Mouse (Mus musculus): Measurements from ENCODE around the gene Tnip3. TPM values are rescaled to one million over a fixed set of nuclear protein-coding genes. Genes with fewer than 3 reads are reported as not detected.
A peak's percentile ranks its signal among the peaks of the same experiment; 100 is the strongest.

Gene Tnip3
- 1,000 to 10,000 TPM in 16 of 26 experiments, 100 to 1,000 TPM in 8, 10 to 100 TPM in 2; 29.2 to 2,781 (median 1,347) TPM for total RNA-seq (2018; cell fraction: chromatin; rRNA removed)
- 100 to 1,000 TPM in 18 of 26 experiments, 10 to 100 TPM in 8; 11.7 to 899 (median 152) TPM for total RNA-seq (2018; cell fraction: cytosol; rRNA removed)
- 1,000 to 10,000 TPM in 16 of 26 experiments, 100 to 1,000 TPM in 8, 10 to 100 TPM in 2; 30.6 to 5,458 (median 1,134) TPM for total RNA-seq (2018; cell fraction: nucleus; rRNA removed)
- polyA plus RNA-seq (2018) = 20.5 to 49.5 TPM (median 24.0 TPM) in 3 replicates

DNA sequence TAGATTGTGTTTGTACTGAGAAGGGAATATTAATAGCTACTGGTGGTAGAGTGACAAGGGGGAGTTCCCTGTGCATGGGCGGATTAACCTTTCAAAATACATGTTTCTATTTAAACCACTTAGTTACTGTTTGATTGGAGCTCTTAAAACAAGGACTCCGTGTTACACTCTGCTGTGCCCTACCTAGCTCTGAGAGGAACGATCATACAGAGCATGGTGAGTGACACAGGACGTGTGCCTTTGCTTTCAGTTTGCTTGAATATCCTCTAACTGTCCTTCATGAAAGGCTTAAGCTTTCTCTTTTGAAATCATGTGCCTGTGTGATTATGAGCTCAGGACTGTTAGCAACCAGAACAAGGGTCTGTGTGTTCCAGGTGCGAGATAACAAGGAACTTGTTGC is at the start of gene Tnip3:
Gene Tnip3 (plus strand): TSS at position 122 of the 400 bp plus-strand sequence.
- no peaks in the 10 kb centered on the region for H3K79me2 ChIP-seq (ENCODE audit: inconsistent target)
- no peak within 1 kb of the TSS for H3K4me3 ChIP-seq (ENCODE audit: inconsistent target)
- no peak within 1 kb of the TSS for H3K27ac ChIP-seq
- H3K36me3 ChIP-seq (ENCODE audit: inconsistent target) = no peaks in the 10 kb centered on the region
- 30% methylated on average over 5 of the region's 5 CpGs for WGBS (ENCODE audit: missing documents)

DNA sequence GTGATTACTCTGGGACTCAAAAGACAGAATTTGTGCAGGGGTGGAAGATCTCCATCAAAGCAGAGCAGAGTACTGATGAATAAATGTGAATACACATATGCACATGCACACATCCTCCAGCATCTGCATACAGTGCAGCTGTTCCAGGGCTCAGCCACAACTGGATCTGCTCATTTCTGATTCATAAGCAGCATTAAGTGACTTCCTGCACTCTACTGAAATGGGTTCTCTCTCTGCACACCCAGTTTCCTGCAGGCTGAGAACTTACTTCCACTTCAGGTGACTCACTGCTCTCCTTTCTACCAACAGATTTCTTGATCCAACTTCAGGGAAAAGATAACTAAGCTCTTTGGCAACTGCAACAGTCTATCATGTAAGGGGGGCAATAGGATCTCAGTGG is 26.3 kb upstream of the Tnip3 start:
- Histone ChIP-seq H3K79me2 (ENCODE audit: inconsistent target) (no peaks in the 10 kb centered on the region), H3K4me3 (ENCODE audit: inconsistent target) (no peak overlapping the region), H3K36me3 (ENCODE audit: inconsistent target) (no peaks in the 10 kb centered on the region), H3K27ac (no peak overlapping the region)

DNA sequence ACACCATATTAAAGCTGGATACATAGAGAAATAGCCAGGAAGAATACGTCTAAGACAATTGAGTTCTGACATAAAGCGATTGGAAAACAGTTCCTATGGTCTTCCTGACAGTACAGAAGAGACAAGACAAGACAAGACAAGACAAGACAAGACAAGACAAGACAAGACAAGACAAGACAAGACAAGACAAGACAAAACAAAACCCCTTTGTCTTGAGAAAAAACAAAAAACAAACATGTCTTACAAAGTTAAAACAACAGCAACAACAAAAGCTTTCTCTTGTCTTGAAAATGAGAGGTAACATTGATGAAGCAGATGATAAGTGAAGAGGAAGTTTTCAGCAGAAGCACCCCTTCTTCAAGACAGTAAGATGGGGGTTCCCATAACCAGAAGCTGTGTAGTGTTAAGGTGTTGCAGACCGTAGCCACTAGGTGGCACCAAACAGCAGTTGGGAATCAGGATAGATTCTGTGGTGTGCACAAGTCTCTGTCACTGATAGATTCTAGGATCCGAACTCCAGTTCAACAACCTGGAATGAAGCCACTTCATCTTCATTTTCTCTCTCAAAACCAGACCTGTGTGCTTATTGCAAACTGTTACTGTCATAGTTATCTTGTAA is 15.0 kb upstream of the Tnip3 start:
- Histone ChIP-seq H3K79me2 (ENCODE audit: inconsistent target) (no peaks in the 10 kb centered on the region), H3K27ac (no peak overlapping the region), H3K36me3 (ENCODE audit: inconsistent target) (no peaks in the 10 kb centered on the region), H3K4me3 (ENCODE audit: inconsistent target) (no peak overlapping the region)
- WGBS (ENCODE audit: missing documents) = 44% methylated on average over 4 of the region's 4 CpGs

DNA sequence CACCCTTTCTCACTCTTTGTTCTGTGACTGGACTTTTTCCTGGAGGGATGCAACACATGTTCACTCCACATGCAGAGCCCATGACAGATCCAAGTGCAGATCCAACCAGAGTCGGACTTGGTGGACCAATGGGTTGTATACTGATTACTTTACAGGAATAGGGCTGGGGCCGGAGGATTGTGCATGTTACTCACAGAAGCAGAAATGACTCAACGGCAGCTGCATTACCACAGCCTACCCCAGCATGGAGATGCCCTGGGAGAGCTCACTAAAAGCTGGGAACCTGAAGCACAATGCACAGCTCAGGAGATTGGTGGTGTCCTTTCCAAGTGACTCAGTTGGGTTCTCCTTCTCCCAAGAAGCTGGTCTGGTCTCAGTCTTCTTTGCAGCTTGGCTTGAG is 11.3 kb upstream of the Tnip3 start:
- no peak overlapping the region for H3K27ac ChIP-seq
- 84% methylated on average over 3 of the region's 3 CpGs for WGBS (ENCODE audit: missing documents)
- H3K4me3 ChIP-seq (ENCODE audit: inconsistent target) = no peak overlapping the region
- no peaks in the 10 kb centered on the region for H3K79me2 ChIP-seq (ENCODE audit: inconsistent target)
- H3K36me3 ChIP-seq (ENCODE audit: inconsistent target) = no peaks in the 10 kb centered on the region

DNA sequence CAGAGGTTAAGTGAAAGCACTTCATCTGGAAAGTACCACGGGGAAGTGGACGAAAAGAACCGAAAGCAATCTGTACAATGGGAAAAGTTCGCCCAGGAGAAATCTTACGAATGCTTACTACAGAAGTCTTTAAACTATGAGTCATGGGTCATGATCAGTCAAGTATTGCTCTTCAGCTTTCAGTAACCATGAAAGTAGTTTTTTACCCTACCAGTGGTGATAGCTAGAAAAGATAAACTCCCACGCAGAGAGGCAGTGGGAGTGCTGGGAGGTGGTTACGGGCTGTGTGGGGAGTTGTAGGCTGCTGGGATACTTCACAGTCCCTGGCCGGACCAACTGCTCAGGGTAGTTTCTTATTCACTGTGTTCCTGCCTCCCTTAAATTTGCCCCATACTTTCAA is 8.4 kb upstream of the Tnip3 start:
- Histone ChIP-seq H3K27ac (no peak overlapping the region), H3K4me3 (ENCODE audit: inconsistent target) (no peak overlapping the region), H3K79me2 (ENCODE audit: inconsistent target) (no peaks in the 10 kb centered on the region), H3K36me3 (ENCODE audit: inconsistent target) (no peaks in the 10 kb centered on the region)
- 92% methylated on average over 8 of the region's 8 CpGs for WGBS (ENCODE audit: missing documents)

DNA sequence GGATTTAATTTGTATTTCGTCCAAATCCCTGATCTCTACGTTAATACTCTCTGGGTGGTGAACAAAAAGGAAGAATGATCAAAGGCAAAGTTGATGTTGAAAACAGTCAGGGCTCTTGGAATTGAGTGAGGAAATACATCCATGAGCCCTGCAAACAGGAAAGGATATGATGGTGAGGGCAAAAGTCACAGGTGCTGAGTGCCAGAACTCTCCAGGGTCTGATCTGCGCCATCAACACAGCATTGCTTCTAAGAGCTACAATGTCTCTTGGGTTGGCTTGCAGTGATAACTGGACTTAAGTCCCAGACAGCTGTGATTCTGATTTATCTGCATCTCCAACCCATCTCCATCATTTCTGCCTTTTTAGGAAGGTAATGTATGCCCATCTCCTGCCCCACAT is 4.3 kb upstream of the Tnip3 start:
- Histone ChIP-seq H3K4me3 (ENCODE audit: inconsistent target) (no peak overlapping the region), H3K79me2 (ENCODE audit: inconsistent target) (no peaks in the 10 kb centered on the region), H3K36me3 (ENCODE audit: inconsistent target) (no peaks in the 10 kb centered on the region), H3K27ac (no peak overlapping the region)
- 93% methylated on average over 3 of the region's 3 CpGs for whole genome bisulfite sequencing (ENCODE audit: missing documents)

DNA sequence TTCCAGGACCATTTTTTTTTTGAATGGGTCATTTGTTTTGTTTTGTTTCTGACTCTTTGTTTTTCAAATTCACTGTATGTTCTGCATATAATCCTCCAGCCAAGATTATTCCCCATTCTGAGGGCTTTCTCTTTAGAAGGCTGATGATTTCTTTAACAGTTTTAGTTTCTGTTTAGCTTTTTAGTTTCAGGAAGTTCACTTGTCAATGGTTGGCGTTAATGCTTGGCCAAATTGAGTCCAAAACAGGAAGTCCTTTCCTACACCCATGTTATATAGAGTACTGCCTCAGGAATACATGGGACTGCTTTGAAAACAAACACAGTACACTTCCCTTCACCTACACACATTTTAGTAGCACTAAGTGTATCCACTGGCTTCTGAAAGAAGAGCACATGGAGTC is 2.8 kb downstream of the Tnip3 start:
- no peak overlapping the region for H3K4me3 ChIP-seq (ENCODE audit: inconsistent target)
- H3K36me3 ChIP-seq (ENCODE audit: inconsistent target) = no peaks in the 10 kb centered on the region
- WGBS (ENCODE audit: missing documents) = 0% methylated on average over 1 of the region's 1 CpGs
- peak overlapping the region; percentile 2; the same call in 1 of the 2 replicates for H3K27ac ChIP-seq
- no peaks in the 10 kb centered on the region for H3K79me2 ChIP-seq (ENCODE audit: inconsistent target)

DNA sequence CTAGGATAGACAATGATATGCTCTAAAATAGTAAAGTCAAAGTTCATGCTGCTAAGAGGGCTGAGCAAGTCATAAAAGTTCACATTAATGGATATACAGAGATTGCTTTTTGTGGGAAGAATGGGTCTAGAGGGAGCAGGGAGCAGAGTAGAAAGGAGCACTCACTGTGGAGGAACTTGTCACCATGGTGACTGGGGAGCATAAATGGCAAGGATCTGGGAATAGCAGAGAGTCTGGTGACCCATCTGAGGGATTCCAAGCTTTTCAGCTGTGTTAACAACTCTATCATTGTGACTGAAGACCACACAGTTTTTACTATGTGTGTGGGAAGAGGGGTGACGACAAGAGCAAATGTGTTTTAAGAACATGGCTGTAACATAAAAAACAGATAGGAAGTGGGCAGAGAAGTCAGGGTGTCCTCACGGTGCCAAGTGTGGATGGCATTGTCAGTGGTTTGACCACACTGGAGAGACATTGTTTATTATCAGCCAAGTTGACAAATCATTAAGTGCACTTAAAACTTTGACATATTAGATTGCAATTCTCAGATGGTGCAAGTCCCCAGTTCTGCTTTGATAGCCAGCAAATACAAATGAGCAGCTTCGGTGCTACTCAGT is 6.2 kb downstream of the Tnip3 start:
- no peak overlapping the region for H3K4me3 ChIP-seq (ENCODE audit: inconsistent target)
- H3K79me2 ChIP-seq (ENCODE audit: inconsistent target) = no peaks in the 10 kb centered on the region
- H3K27ac ChIP-seq = no peak overlapping the region
- H3K36me3 ChIP-seq (ENCODE audit: inconsistent target) = no peaks in the 10 kb centered on the region
- 31% methylated on average over 3 of the region's 3 CpGs for WGBS (ENCODE audit: missing documents)

DNA sequence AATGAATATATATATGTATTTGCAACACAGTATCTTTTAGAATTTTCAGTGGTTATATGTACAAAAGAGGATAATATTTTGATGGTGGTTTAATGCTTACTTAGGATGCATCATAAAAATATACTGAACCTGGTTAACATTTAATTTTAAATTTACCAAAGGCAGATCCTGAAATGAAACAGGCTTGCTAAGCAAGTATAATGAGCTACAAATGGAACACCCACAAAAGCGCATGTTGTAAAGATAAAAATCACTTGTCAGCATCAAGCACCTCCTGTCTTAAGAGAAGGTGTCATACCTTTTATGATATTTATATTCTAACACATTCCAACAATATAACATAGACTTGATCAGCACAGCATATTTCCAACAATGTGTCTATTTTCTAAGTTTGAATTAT is 8.6 kb downstream of the Tnip3 start:
- no peaks in the 10 kb centered on the region for H3K36me3 ChIP-seq (ENCODE audit: inconsistent target)
- no peak overlapping the region for H3K4me3 ChIP-seq (ENCODE audit: inconsistent target)
- 100% methylated on average over 1 of the region's 1 CpGs for WGBS (ENCODE audit: missing documents)
- H3K79me2 ChIP-seq (ENCODE audit: inconsistent target) = no peaks in the 10 kb centered on the region
- no peak overlapping the region for H3K27ac ChIP-seq

DNA sequence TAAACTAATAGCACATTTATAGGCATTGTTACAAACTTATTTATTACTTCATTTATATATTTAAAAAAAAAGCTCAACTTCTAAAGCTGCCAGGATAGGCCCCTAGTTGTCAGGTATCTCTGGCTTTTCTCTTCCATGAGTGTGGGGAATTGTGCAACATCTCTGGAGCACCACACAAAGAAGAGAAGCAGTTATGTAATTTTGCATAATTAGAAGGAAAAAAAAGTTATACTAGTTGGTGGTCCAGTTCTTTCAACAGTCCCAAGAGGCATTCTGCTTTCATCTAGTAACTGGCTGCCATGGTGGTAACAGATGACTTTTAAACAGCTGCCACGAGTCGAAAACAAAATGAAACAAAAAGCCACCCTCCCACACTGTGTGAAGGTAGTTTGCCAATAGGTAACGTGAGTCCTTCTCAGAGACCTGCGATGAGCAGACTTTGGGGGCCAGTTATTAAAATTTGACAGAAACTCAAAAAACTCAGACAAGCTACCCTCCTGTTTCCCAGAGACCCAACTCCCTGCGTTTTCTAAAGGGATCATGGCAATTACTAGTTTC is 12.3 kb downstream of the Tnip3 start:
- no peak overlapping the region for H3K4me3 ChIP-seq (ENCODE audit: inconsistent target)
- H3K79me2 ChIP-seq (ENCODE audit: inconsistent target) = no peaks in the 10 kb centered on the region
- no peak overlapping the region for H3K27ac ChIP-seq
- no peaks in the 10 kb centered on the region for H3K36me3 ChIP-seq (ENCODE audit: inconsistent target)
- 69% methylated on average over 5 of the region's 5 CpGs for WGBS (ENCODE audit: missing documents)

DNA sequence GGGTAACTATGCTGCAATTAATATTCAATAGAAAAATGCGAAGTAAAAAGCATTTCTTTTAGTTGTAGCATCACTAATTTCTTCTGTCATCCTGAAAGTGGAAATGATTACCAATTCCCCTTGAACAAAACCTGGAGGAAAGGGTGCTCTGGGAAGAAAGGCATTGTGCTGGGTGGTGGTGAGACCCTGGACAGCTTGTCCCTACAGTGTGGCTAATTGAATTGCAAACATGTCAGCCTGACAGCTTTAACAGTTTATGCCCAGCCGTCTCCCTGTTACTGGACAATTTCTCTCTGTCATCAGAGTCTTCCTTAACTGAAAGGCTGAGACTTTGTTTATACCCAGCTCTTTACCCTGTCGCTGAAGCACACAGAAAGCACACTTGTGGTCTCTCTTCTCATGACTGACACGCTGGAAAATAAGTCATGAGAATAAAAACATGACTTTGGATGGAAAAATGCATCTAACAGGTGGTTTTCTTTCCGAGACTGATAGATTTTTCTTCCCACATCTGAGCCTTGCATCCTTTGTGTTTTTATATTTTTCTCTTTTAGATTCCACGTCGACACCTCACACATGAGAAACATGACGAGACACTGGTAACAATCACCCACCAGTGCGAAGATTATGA is 13.0 kb downstream of the Tnip3 start:
- no peak overlapping the region for H3K4me3 ChIP-seq (ENCODE audit: inconsistent target)
- no peaks in the 10 kb centered on the region for H3K36me3 ChIP-seq (ENCODE audit: inconsistent target)
- no peak overlapping the region for H3K27ac ChIP-seq
- no peaks in the 10 kb centered on the region for H3K79me2 ChIP-seq (ENCODE audit: inconsistent target)
- 94% methylated on average over 9 of the region's 9 CpGs for WGBS (ENCODE audit: missing documents)

DNA sequence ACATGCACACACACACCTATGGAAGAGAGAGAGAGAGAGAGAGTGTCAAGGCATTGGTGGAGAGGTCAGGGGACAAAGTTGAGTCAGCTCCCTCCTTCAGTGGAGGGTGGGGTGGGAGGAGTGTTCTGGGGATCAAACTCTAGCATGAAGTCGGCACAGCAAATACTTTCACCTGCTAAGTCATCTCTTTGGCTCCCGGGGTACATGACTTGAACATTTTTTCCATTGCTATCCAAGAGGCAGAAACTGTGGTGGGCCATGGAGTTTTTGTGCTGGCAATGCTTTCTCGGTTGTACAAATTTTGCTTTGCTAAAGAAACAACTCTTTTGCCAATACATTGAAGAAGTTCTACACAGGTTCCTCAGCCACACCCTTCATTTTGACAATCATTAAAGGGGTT is 13.8 kb downstream of the Tnip3 start:
- Histone ChIP-seq H3K4me3 (ENCODE audit: inconsistent target) (no peak overlapping the region), H3K79me2 (ENCODE audit: inconsistent target) (no peaks in the 10 kb centered on the region), H3K36me3 (ENCODE audit: inconsistent target) (no peaks in the 10 kb centered on the region), H3K27ac (no peak overlapping the region)
- 92% methylated on average over 3 of the region's 3 CpGs for WGBS (ENCODE audit: missing documents)

DNA sequence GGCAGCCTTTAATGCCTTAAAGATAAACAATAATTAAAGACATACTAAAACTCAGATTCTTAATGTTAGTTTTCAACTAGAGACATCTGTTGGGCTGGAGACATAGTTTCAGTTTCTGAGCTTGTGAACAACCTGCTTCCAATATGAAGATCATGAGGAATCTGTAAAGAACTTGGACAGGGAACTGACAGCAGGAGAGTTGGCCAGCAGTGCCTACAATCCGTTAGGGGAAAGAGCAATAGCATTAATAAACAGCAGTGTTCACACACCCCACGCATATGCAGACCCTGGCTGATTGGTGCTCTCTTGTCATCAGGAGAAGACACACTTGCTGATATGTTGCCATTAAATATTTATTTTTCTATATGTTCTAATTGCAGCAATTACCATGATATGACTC is 15.0 kb downstream of the Tnip3 start:
- Histone ChIP-seq H3K27ac (no peak overlapping the region), H3K36me3 (ENCODE audit: inconsistent target) (no peaks in the 10 kb centered on the region)
- WGBS (ENCODE audit: missing documents) = 83% methylated on average over 2 of the region's 2 CpGs

DNA sequence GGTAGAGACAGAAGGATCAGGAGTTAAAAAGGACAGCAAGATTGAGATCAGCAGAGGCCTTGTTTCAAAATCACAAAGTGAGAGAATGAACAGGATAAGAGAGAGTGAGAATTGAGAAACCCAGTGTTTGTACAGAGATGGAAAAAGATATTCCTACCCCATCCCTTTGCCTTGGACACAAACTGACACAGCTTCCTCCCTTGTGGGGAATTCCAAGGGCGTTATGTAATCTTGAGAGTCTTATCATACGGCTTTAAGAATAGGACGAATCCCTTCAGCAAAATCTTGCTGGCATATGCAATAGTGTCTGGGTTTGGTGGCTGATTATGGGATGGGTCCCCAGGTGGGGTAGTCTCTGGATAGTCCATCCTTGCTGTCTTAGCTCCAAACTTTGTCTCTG is 16.0 kb downstream of the Tnip3 start:
- no peak overlapping the region for H3K27ac ChIP-seq
- H3K79me2 ChIP-seq (ENCODE audit: inconsistent target) = no peaks in the 10 kb centered on the region
- 89% methylated on average over 3 of the region's 3 CpGs for WGBS (ENCODE audit: missing documents)
- no peak overlapping the region for H3K4me3 ChIP-seq (ENCODE audit: inconsistent target)
- H3K36me3 ChIP-seq (ENCODE audit: inconsistent target) = no peaks in the 10 kb centered on the region

More for the DNA sequence above, 15.0 kb downstream of the Tnip3 start:
- Histone ChIP-seq H3K79me2 (ENCODE audit: inconsistent target) (no peaks in the 10 kb centered on the region), H3K4me3 (ENCODE audit: inconsistent target) (no peak overlapping the region)

DNA sequence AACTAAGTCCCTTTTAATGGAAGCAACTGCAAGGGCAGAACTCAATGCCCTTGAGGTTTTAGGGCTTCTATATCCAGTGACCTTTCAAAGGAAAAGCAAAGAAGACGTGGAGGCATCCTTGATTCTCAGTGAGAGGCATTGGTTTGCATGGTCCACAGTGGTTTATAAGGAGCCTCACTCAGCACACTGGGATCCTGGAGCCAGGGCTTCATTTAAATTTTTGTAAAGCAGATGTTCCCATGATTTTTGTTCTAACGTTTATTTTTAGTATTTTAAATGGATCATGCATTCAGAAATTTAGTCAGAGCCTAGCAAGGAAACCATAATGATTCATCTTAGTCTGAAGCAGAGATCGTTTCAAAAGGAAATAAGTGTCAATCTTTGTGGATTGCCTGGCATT is 17.3 kb downstream of the Tnip3 start:
- H3K36me3 ChIP-seq (ENCODE audit: inconsistent target) = no peaks in the 10 kb centered on the region
- 69% methylated on average over 3 of the region's 3 CpGs for WGBS (ENCODE audit: missing documents)
- no peaks in the 10 kb centered on the region for H3K79me2 ChIP-seq (ENCODE audit: inconsistent target)
- H3K4me3 ChIP-seq (ENCODE audit: inconsistent target) = no peak overlapping the region
- no peak overlapping the region for H3K27ac ChIP-seq

All from macrophage (primary cell).